Mouse (Mus musculus): ENCODE measurements at regions not wholly inside any gene's neighbourhood (a gene's known extent, or its start where the extent isn't known, plus 50 kb on each side); places are given as distances from the start of the nearest gene placed in this dataset.
"Not testable (repeated sequence)": the region's sequence is repeated elsewhere in the genome, so short reads cannot be mapped to it uniquely, and the experiment has no call there.

DNA sequence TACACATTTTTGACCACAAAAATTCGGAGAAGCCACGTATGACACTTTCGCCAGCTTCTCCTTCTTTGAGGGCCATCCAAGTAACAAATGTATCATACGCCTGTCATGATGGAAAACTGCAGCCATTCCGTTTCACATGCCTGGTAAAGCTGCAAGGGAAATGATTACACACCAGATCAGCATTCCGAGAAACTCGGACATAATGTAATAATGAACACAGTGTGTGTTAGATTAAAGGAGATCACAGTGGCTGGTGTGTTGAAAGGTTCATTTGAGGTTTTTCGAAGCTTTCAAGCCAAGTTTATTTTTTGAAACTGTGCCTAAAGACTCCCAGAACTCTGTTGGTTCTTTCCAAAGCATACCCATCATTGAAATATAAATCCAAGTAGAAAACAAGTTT, 137.8 kb upstream of the Mad2l1 start:
- no peak for DNase-seq (ENCODE audit: low spot score in 2 of 2)

DNA sequence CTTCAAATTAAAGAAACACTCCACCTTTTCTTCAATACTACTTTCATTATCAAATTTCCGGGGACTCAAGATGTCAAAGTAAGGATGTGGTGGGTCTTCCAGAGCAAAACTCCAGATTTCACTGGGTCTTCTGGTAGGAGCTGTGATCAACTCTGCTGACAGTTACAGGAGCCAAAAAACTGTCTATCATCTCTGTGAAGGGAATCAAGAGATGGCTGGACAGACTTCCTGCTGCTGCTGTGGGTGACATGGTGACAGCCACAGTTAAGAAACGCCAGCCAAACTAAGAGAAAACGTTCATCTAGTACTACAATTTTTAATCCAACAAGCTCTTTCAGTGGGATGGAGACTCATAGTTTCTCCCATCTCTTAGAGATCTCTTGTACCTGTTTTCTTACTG, 136.5 kb upstream of the Mad2l1 start:
- no peak for DNase-seq (ENCODE audit: low spot score in 2 of 2)

DNA sequence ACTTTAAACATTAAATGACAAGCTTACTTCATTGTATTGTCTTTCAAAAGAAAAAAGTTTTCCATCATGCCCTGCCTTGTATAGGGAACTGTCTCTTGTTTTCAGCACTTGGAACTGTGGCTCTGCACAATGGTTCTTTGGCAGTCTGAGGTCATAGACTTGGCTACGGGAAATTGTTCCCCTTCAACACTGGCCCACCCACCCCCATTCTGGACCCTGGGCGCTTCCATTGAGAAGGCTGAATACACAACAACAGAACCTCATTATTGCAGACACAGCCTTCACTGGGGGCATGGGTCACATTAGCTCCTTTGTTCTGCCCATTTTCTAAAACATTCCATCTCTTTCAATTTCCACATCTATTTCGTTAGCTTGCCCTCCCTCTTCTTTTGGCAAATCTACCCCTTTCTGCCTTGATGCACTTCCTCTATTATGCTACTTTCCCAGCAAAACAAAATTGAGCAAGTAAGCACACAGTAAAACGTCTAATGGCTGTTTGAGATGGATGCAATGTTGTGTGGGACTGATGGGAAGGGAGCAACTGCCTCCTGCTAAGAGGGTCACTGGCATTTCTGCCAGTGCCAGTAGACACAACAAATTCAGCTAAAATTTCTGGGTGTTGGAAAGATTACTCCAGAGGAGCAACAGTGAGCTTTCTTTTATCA, 136.0 kb upstream of the Mad2l1 start:
- no peak for DNase-seq (ENCODE audit: low spot score in 2 of 2)

DNA sequence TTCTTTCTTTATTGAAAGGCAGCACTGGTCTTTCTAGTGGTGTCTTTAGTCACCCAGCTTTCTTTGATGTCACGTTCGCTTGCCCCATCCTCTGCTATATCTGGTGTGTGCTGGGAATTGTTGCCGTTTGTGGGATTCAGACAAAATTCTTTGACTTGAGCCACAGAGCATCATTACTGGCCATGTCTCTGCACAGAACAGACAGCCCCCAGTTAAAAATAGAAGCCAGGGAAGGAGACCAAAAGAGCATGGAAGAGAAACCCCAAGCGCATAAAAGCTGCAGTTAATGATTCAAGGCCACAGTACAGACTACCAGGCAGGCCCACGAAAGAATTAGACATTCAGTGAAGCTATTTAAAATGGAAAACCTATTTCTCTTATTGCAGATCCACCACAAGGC, 133.7 kb upstream of the Mad2l1 start:
- no peak for DNase-seq (ENCODE audit: low spot score in 2 of 2)

DNA sequence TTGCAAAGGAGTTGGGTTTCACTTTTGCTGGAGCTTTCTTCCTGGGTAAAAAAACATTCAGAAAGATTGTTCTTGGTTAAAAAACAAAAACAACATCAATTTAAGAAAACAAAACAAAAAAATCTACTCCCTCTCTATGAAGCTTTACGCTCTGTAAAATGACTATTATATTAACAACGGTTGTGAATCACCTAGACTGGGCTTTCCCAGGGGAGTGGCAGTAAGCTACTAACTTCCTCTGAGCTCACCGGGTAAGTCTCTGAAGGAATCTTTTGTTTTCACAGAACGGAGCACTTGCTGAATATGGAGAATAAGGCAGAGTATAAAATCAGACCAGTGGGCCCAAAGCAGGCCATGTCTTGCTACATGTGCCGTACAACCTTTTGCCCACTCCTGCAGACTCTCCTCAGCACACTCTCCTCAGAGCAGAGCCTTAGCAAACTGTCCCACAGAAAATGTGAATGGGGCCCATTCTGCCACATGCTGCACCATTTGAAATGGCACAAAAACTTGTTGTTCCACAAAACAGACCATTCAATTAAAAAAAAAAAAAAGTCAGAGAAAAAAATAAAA, 133.2 kb upstream of the Mad2l1 start:
- DNase-seq (ENCODE audit: low spot score in 2 of 2): no peak

DNA sequence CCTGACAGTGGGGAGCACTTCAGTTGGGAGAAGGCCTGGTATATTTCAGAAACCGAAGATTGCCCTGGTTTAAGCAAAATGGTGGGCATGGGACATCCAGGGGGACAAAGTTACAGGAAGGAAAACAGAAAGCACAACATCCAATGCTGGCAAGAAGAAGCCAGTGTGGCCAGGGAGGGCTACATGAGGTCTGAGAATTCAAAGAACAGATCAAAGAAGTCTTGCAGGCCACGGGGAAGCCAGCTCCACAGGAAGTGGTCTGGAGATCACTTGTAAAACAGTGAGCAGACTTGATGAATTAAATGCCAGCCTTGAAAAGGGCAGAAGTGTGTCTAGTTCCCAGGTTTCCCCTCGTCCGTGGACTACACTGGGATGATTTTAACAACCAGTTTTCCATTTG, 120.4 kb upstream of the Mad2l1 start:
- DNase-seq (ENCODE audit: low spot score in 2 of 2): no peak

DNA sequence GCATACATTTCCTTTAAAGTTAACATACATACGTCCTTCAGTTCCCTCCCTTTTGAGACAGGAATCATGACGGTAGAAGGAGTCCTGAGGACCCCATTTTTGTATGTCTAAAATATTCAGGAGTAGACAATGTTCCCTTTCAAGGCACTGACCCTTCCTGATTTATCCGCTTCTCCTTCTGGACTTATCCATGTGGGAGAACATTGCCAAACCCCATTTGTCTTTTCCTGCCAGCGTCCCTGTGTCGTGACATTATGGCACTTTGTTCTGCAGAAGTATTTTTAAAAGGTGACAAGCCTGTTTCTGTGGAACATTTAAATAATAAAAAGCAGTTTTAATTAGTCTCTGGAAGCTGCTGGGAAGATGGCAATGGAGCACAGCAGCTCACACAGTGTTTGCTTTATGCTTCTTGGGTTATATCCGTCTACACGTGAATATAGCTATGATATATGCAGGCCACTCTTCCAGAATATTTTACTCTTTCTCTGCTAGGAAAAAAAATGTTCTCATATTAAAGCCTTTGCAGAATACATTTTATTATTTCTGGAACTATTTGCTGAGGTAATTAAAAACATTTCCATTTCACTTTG, 115.6 kb upstream of the Mad2l1 start:
- no peak for DNase-seq (ENCODE audit: low spot score in 2 of 2)

DNA sequence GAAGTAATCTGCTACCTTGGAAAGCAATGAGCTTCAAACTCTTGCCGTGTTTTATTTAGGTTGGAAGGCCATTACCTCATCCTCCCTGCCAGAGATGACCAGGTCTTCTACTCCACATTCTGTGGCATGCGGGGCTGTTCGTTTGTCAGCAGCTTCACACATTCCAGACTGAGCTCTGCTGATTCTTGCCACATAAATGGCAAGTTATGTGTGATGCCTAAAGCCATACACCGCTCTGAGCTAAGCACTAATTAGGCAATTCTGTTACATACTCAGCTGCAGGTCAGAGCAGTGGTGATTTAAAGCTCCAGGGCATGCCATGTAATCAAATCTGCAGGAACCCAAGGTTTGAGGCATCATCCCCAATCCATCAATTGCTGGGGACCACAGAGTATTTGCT, 106.8 kb upstream of the Mad2l1 start:
- no peak for DNase-seq (ENCODE audit: low spot score in 2 of 2)

DNA sequence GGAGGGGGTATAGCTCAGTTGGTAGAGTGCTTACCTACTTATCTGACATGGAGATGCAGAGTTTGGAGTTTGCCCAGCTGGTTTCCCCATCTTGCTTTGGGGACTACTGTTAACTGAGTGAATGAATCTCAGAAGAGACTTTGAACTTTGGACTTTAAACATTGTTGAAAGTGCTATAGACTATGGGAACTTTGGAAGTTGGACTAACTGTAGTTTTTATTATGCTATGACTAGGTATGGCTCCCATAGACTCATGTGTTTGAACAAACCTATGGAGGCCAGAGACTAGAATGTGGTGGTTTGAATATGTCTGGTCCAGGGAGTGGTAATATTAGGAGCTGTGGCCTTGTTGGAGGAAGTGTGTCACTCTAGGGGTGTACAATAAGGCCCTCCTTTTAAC, 84.8 kb upstream of the Mad2l1 start:
- DNase-seq (ENCODE audit: low spot score in 2 of 2): not testable (repeated sequence)

DNA sequence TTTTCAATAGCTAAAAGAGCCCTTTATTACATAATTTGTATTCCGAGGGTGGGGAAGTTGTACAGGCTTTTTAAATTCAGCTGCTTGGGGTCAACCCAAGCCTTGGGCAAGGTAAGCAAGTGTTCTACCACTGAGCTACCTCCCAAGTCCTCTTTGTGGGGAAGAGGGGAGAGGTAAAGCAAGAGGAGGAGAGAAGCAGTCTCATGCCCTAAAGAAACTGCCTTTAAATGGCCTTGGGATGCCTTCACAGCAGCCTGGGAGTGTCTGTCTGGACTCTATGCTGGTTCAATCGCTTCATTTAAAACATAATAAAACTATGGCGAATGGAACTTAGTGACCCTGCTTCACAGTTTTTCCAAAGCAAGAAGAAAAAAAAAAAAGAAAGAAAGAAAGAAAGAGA, 77.0 kb upstream of the Mad2l1 start:
- no peak for DNase-seq (ENCODE audit: low spot score in 2 of 2)

DNA sequence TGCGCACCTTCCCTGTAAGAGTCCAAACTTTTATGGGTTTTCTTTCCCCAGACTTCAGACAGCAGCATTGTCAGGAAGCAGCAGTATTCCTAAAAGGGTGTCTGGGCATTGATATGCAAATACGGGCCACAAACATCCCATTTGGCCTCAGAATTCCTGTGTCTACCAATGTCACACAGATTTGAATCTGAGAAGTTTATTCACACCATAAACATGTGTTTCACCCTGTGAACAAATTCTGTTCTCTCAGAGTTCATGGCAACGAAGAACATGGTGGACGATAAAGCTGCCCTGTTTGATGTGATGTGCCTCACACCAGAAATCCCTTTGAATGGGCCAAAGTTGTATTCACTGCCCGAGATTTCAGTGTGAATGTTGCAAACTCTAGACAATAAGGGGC, 70.7 kb upstream of the Mad2l1 start:
- DNase-seq (ENCODE audit: low spot score in 2 of 2): no peak

DNA sequence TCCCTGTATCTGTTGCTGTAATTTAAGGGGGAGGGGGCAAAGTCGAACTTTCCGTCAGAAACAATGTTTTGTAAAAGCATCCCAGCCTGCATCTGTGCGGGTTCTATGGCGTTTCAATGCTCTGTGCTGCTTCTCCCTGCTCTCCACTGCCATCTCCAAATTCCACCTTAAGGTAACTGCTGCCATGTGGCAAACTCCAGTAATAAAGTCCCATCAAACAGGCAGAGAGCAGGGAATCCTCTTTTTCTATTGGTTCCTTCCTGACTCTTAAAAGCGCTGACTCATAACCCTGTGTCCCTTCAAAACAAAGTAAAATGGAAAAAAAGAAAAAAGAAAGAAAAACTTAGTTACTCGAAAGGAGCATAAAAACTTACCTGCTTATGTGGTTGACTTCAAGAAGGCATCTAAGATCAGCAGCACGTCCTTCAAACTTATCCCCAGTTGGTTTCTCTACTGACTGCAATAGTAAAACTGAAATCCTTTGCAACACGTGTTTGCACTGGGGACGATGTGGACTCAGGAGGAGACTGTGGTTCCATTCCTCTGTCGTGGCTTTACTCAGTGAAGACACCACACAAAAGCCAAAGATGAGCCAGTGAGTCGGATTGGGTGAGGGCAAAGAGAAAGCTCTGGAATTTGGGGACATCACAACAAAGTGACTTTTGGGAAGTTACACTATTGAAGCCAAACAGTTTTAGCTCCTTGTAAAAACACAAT, 69.9 kb upstream of the Mad2l1 start:
- no peak for DNase-seq (ENCODE audit: low spot score in 2 of 2)

DNA sequence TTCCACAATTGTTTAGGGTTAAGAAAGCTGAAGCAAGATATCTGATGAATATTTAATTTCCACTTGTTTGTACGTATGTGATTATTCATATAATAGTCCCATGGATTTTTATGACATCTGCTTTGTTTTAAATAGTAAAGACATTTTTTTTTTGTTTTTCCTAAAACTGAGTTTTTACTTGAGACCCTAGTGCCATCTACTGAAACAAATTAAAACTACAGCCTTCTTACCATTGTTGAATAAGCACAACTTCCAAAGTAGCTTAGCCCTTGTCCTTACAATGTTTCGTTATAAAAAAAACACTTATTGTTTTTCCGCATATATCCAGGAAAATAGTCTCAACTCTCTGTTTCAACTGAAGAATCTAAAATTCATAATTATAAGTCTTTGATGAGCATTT, 68.4 kb upstream of the Mad2l1 start:
- no peak for DNase-seq (ENCODE audit: low spot score in 2 of 2)

DNA sequence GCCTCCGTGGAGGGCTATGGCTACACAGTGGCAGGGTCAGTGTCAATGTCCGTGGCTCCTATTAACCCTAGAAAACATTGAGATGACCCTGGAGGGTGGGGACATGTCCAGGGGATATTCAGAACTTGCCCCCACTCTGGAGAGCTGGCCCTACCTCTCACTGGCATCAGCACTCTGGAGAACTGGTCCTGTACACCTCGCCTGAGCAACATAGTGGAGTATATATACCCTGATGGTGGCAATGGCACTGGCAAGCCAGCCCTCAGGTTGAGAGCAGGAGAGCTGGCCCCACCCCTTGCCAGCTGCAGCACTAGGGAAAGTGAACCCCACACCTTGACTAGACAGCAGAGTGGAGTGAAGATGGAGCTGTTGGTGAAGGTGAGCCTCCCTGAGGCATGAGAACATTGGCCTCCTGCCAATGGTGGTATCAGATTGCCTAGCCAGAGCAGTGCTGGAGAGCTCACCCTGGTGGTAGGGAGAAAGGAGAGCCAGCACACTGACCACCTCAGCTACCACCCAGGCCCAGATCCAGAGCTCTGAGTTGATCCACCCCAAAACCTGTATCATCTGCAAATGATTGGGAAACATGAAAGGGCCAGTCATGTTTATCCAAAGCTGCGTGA, 64.5 kb upstream of the Mad2l1 start:
- no peak for DNase-seq (ENCODE audit: low spot score in 2 of 2)

DNA sequence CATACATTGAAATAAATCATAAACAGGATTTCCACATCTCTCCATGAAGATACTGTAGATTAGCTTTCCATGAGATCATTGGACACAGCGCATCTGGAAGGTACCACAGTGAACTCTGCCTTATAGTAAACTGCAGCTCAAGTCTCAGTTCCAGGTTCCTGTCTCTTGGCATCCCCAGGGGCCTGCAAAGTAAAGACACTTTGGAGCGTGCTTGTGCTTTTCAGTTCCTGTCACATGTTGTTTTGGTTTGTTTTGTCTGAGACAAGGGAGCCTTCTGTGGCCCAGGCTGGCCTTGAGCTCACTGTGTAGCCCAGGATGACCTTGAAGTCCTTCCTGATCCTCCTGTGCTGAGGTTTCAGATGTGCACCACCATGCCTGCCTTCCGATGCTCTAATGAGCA, 63.4 kb upstream of the Mad2l1 start:
- no peak for DNase-seq (ENCODE audit: low spot score in 2 of 2)

DNA sequence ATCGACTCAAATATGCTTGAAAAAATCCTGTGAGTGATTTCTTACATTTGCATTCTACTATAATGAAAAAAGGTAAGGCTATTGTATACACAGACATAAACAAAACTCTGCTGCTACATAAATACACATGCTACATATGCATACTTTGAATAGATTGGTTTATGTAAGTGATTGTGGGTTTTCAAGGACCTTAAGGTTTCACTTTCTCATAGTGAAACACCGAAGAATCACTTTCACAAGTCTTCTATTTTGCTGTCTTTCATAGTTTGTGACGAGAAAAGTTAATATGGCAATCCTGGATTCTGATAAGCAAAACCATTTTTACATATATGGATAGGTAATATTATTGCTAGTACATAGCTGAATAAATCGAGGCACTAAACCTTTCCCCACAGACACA, 62.5 kb upstream of the Mad2l1 start:
- DNase-seq (ENCODE audit: low spot score in 2 of 2): no peak

DNA sequence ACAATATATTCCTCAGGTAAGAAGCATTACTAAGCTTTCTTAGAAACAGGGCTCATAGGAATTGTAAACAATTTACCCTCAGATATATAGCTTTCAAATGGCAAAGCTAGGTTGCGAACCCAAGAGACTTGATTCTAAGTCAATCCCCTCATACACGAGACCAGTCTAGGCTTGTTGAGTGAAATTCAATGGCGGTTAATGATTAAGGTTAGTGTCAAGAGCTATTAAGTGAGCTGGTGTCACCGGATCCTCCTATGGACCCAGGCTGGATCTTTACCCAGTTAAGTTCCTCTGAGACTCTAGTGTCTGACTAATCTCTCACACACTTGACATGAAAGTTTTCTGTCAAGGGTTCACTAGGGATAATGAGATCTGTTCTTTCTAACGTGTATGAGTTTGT, 57.6 kb upstream of the Mad2l1 start:
- DNase-seq (ENCODE audit: low spot score in 2 of 2): no peak

DNA sequence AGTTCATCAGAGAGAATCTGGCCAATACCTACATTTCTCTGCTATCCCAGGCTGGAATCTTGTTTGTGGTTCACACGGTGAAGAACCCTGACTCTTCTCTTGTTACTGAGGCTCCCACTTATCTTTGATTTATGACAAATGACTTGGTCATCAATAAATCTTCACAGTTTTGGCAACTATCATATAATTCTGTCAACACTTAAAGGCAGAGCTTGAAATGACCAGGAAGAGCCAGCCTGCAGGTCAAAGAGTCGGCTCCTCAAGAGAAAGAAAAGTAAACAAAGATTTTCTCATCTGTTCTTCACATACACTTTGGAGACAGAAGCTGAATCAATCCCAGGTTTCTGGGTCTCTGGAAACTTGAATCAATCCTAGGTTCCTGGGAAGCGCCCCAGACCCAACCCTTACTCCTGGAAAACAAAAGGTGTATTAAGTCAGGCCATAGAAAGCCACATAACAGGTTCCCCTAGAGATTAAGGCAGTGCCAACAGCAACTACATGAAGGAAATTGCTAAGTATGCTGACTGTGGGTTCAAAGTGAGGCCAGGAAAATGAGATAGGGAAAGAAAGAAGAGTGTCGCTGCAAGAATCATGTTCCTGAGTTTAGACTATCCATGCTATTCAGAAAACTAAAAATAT, 56.7 kb upstream of the Mad2l1 start:
- no peak for DNase-seq (ENCODE audit: low spot score in 2 of 2)

DNA sequence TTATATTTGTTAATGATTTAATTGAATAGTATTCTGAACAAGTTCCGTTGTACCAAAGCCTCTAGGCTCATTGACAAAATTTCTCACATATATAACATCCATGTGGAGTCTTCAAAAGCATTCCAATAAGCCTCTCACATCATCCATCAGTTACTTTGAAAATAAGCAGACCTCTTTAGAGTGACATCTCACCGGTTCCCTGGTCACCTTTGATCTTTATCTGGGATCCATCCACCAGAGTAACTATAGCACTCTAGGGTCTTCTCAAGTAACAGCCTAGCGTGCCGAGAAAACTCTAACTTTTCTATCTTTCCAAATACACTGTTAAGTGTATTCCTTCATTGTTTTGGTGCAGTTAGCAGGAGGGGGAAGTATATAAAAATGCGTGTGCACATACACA, 55.6 kb upstream of the Mad2l1 start:
- no peak for DNase-seq (ENCODE audit: low spot score in 2 of 2)

DNA sequence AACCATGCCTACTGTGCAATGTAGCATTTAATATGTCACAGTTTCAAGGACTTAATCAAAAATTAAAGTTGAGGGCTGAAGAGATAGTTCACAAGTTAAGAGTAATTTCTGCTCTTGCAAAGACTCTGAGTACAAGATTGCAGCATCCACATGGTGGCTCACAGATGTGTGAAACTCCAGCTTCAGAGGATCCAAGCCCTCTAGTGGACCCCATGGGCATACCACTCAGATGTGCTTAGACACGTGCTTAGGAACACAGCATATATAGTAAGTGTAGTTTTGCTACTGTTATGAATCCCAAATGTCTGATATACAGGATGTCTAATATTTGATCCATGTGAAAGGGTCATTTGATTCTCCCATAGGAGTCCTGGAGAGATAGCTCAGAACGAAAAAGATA, 55.0 kb upstream of the Mad2l1 start:
- no peak for DNase-seq (ENCODE audit: low spot score in 2 of 2)

DNA sequence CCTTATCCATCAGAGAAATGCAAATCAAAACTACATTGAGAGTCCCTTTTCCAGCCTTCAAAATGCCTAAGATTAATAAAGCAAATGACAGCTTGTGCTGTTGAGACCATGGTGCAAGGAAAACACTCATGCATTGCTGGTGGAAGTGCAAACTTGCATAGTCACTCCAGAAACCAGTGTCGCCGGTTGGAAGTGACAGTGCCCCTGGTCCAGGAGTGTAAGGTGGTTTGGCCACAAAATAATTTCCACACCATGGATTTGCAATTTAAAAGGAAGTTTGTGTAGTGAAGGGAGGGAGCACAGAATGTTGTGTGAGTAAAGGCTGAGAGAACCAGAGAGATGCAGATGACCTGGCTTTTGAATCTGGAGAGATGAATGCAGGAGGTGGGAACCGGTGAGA, 52.4 kb upstream of the Mad2l1 start:
- no peak for DNase-seq (ENCODE audit: low spot score in 2 of 2)

Measured in frontal cortex, postnatal 36 days (tissue).